Mouse (Mus musculus) hindbrain, postnatal 0 days (tissue): ENCODE measurements around the gene Ctcf. TPM values are rescaled to one million over a fixed set of nuclear protein-coding genes. Genes with fewer than 3 reads are reported as not detected.
A peak's percentile ranks its signal among the peaks of the same experiment; 100 is the strongest.

ENCODE experiments used
- ATAC-seq: fragments of 200-750 bp; cut with Nextera tagmentation; 2 replicates; pipeline ENCODE4 v1.8.0; 2017; ENCODE audit warnings: mild to moderate bottlenecking, moderate TSS enrichment, moderate library complexity
- DNase-seq: peaks from one replicate; pipeline ENCODE4 v3.0.0-alpha.2; 2015; ENCODE audit warnings: low spot score
- H3K27ac ChIP-seq: fragments of 300-500 bp; sonication (generic); 2 replicates; pipeline ENCODE4 v1.5.1; 2014; ENCODE audit warnings: mild to moderate bottlenecking
- H3K27me3 ChIP-seq: fragments of 300-500 bp; sonication (generic); 2 replicates; pipeline ENCODE4 v1.6.1; 2014; ENCODE audit warnings: low read length, mixed read lengths; ENCODE audit not compliant: insufficient read depth
- H3K36me3 ChIP-seq: fragments of 300-500 bp; sonication (generic); 2 replicates; pipeline ENCODE4 v1.6.1; 2014; ENCODE audit warnings: low read length, mixed read lengths; ENCODE audit not compliant: insufficient read depth
- H3K4me1 ChIP-seq: fragments of 300-500 bp; sonication (generic); 2 replicates; pipeline ENCODE4 v1.6.1; 2014; ENCODE audit warnings: antibody characterized with exemption, low read length, mixed read lengths; ENCODE audit not compliant: insufficient read depth
- H3K4me2 ChIP-seq: fragments of 300-500 bp; sonication (generic); 2 replicates; pipeline ENCODE4 v1.6.1; 2014; ENCODE audit warnings: low read depth, mild to moderate bottlenecking, low read length, moderate library complexity, mixed read lengths
- H3K4me3 ChIP-seq: fragments of 300-500 bp; sonication (generic); 2 replicates; pipeline ENCODE4 v1.5.1; 2014; ENCODE audit warnings: low read length
- H3K9ac ChIP-seq: fragments of 300-500 bp; sonication (generic); replicated peaks from 2 replicates; pipeline ENCODE4 v1.6.1; 2014; ENCODE audit warnings: mild to moderate bottlenecking, low read length, moderate library complexity, mixed read lengths
- H3K9me3 ChIP-seq: fragments of 300-500 bp; sonication (generic); 2 replicates; pipeline ENCODE4 v1.6.1; 2016; ENCODE audit warnings: low read length, mixed read lengths
- CTCF ChIP-seq: IDR thresholded peaks from 2 replicates; pipeline ENCODE4 v1.5.1; 2016; ENCODE audit warnings: antibody characterized with exemption, control low read depth, low read depth
- WGBS: fragments of 180-500 bp; shearing (Covaris S2); extraction: QIAGEN DNeasy Blood & Tissue Kit; methylation state at CpG from one replicate; pipeline ENCODE4 v1.1.7; 2014; 5-methylcytosine and 5-hydroxymethylcytosine counted together
- polyA plus RNA-seq: library from polyadenylated mRNA; unstranded; fragments of >200 nt; fragmentation: Nextera tagmentation; extraction: Ambion mirVana; gene quantifications from 2 replicates; pipeline ENCODE4 v1.2.1, GENCODE M21; 2015
- total RNA-seq: library from RNA; depleted of rRNA; stranded (reverse); fragments of >200 nt; gene quantifications from 2 replicates; pipeline ENCODE4 v1.2.3, GENCODE M21; 2014

Ctcf gene
- total and polyA plus RNA-seq, 2 experiments from 2014 or later: 35.9 to 88.1 TPM

- H3K9ac ChIP-seq: peak overlapping the region; percentile 53; the same call in 1 of the 2 replicates
- peak overlapping the region; percentile 98 for H3K4me2 ChIP-seq
- WGBS: 87% methylated on average over 11 of the region's 11 CpGs
- no peak for DNase-seq
- H3K36me3 ChIP-seq: peaks cover 25% of the 10 kb centered on the region; the same call in 1 of the 2 replicates
- peaks cover 11% of the 10 kb centered on the region for H3K4me1 ChIP-seq
- TF ChIP-seq CTCF: no peak
- 0 out of 2 replicates have a peak overlapping the region, but pooled peaks have one; percentile 92 for H3K27ac ChIP-seq
- peak overlapping the region; percentile 72 for H3K4me3 ChIP-seq
- no peaks in the 10 kb centered on the region for H3K27me3 ChIP-seq
- no peak for ATAC-seq
- H3K9me3 ChIP-seq: no peaks in the 10 kb centered on the region
Observed at GRCm38 (mm10) chr8:105699488-105700215, 63.3 kb downstream of the Ctcf start.

DNA sequence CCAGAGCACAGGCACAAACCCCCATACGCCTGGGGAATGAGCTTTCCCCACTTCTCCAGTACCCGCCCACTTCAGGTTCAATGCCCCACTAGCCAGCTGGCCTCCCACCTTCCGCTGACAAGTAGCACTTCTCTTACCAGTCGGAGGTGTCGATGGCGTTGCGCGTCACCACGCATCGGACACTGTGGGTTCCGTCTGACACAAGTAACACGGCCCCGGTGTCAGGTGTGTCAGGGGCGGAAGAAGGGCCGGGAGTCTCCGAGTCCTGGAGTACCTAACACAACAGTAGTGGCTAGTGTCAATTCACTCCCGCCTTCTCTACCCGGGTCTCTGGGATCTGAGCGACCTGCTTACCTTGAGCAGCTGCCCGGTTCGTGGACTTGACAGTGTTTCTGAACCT, 64.2 kb downstream of the Ctcf start:
- Histone ChIP-seq H3K27me3 (no peaks in the 10 kb centered on the region), H3K4me2 (peak overlapping the region; percentile 98), H3K27ac (peak overlapping the region; percentile 92), H3K4me3 (peak overlapping the region; percentile 72), H3K4me1 (peaks cover 11% of the 10 kb centered on the region), H3K9ac (peak overlapping the region; percentile 53), H3K36me3 (peaks cover 25% of the 10 kb centered on the region; the same call in 1 of the 2 replicates), H3K9me3 (no peaks in the 10 kb centered on the region)
- no peak for TF ChIP-seq CTCF
- WGBS: 1% methylated on average over 21 of the region's 21 CpGs
- peak; percentile 55 for DNase-seq
- peak; percentile 54 for ATAC-seq

DNA sequence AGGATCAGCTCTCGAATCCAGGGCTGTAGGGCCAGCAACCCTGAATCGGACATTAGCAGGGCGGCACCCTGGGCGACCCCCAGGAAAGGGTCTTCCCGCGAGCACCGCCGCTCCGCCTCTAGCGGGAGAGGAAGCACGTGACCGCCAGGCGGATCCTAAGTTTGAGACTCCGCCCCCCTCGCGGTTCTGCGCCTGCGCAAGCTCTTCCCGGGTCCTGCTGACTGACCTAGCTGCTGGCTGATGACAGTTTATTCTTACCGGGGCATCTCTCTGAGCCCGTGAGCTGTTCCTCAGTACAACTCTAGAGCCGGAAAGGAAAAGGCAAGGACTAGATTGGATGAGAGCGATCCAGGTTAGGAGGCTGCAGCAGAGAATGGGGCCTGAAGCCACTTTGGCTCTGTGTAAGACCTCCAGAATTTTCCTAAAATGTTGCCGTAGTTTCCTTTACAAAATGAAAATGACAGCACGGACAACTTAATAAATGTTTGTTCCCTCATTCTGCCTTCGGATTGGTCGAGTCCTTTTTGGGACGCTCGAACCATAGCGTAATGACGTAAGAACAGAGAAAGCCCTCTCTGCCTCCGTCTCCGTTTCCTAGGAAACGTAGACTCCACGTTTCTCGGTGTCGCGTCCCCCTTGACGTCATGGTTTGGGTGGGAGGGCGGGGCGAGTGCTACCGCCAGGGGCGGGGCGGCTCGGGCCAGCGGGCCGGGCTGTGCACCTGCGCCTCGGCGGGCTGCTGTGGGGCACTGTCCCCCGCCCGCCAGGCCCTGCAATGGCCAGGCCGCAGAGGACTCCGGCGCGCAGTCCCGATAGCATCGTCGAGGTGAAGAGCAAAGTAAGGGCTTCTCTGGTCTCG, 64.8 kb downstream of the Ctcf start, which contains the start of the genes Acd and Pard6a:
Acd (minus strand) TSS at position 137 of the 859 bp plus-strand sequence.
Pard6a (plus strand) TSS at position 183 of the 859 bp plus-strand sequence.
- peak within 1 kb of the TSS; percentile 53 for H3K9ac ChIP-seq
- H3K27me3 ChIP-seq: no peaks in the 10 kb centered on the region
- ATAC-seq (peak; percentile 80), DNase-seq (peak; percentile 97)
- H3K27ac ChIP-seq: peak within 1 kb of the TSS; percentile 92
- TF ChIP-seq CTCF: peak; percentile 34
- H3K4me2 ChIP-seq: peak within 1 kb of the TSS; percentile 98
- H3K9me3 ChIP-seq: no peaks in the 10 kb centered on the region
- peaks cover 11% of the 10 kb centered on the region for H3K4me1 ChIP-seq
- under 1% methylated on average over 57 of the region's 60 CpGs for WGBS
- peaks cover 24% of the 10 kb centered on the region; the same call in 1 of the 2 replicates for H3K36me3 ChIP-seq
- peak within 1 kb of the TSS; percentile 72 for H3K4me3 ChIP-seq

DNA sequence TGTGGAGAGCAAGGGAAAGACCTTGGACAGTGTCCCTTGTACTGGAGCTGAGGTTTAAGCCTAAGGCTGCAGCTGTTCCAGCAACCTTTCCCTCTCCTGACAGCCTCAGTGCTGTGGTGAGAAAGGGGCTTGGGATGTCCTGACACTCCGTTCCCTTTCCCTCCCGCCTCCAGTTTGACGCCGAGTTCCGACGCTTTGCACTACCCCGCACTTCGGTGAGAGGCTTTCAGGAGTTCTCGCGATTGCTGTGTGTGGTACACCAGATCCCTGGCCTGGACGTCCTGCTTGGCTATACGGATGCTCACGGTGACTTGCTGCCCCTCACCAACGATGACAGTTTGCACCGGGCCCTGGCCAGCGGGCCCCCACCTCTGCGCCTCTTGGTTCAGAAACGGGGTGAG, 65.6 kb downstream of the Ctcf start:
- ATAC-seq: peak; percentile 10; the same call in 1 of the 2 replicates
- H3K4me1 ChIP-seq: peaks cover 19% of the 10 kb centered on the region
- H3K9ac ChIP-seq: peak overlapping the region; percentile 53
- peak overlapping the region; percentile 98 for H3K4me2 ChIP-seq
- H3K27ac ChIP-seq: peak overlapping the region; percentile 92
- DNase-seq: peak; percentile 38
- H3K9me3 ChIP-seq: no peaks in the 10 kb centered on the region
- peaks cover 19% of the 10 kb centered on the region; the same call in 1 of the 2 replicates for H3K36me3 ChIP-seq
- WGBS: 31% methylated on average over 18 of the region's 18 CpGs
- no peaks in the 10 kb centered on the region for H3K27me3 ChIP-seq
- no peak for TF ChIP-seq CTCF
- H3K4me3 ChIP-seq: peak overlapping the region; percentile 72

GRCm38 (mm10) chr8:105702731-105703415, 66.5 kb downstream of the Ctcf start:
- no peak for DNase-seq
- no peaks in the 10 kb centered on the region for H3K9me3 ChIP-seq
- H3K36me3 ChIP-seq: peaks cover 14% of the 10 kb centered on the region; the same call in 1 of the 2 replicates
- WGBS: 94% methylated on average over 24 of the region's 24 CpGs
- no peak for ATAC-seq
- no peaks in the 10 kb centered on the region for H3K27me3 ChIP-seq
- H3K4me3 ChIP-seq: no peak overlapping the region
- no peak overlapping the region for H3K4me2 ChIP-seq
- TF ChIP-seq CTCF: no peak
- no peak overlapping the region for H3K27ac ChIP-seq
- peaks cover 19% of the 10 kb centered on the region for H3K4me1 ChIP-seq
- H3K9ac ChIP-seq: no peak overlapping the region
